Mouse (Mus musculus) neural tube, embryonic 15.5 days (tissue): ENCODE results near the gene Cfap65. TPM values are rescaled to one million over a fixed set of nuclear protein-coding genes. Genes with fewer than 3 reads are reported as not detected.

Source experiments
- ATAC-seq: fragments of 200-750 bp; cut with Nextera tagmentation; 2 replicates; pipeline ENCODE4 v1.8.0; 2017; ENCODE audit warnings: mild to moderate bottlenecking, moderate TSS enrichment, moderate library complexity; ENCODE audit not compliant: low FRiP score
- H3K27ac ChIP-seq: fragments of 300-500 bp; sonication (generic); replicated peaks from 2 replicates; pipeline ENCODE4 v1.5.1; 2015; ENCODE audit warnings: mild to moderate bottlenecking, inconsistent platforms
- H3K27me3 ChIP-seq: fragments of 300-500 bp; sonication (generic); replicated peaks from 2 replicates; pipeline ENCODE4 v1.6.1; 2015; ENCODE audit warnings: inconsistent platforms
- H3K36me3 ChIP-seq: fragments of 300-500 bp; sonication (generic); 2 replicates; pipeline ENCODE4 v1.6.1; 2015; ENCODE audit warnings: inconsistent platforms
- H3K4me1 ChIP-seq: fragments of 300-500 bp; sonication (generic); 2 replicates; pipeline ENCODE4 v1.6.1; 2015; ENCODE audit warnings: inconsistent platforms
- H3K4me2 ChIP-seq: fragments of 300-500 bp; sonication (generic); 2 replicates; pipeline ENCODE4 v1.6.1; 2015; ENCODE audit warnings: inconsistent platforms, mild to moderate bottlenecking, moderate library complexity
- H3K4me3 ChIP-seq: fragments of 300-500 bp; sonication (generic); replicated peaks from 2 replicates; pipeline ENCODE4 v1.5.1; 2015; ENCODE audit warnings: mild to moderate bottlenecking, inconsistent platforms
- H3K9ac ChIP-seq: fragments of 300-500 bp; sonication (generic); replicated peaks from 2 replicates; pipeline ENCODE4 v1.6.1; 2015; ENCODE audit warnings: mild to moderate bottlenecking, inconsistent platforms
- H3K9me3 ChIP-seq: fragments of 300-500 bp; sonication (generic); replicated peaks from 2 replicates; pipeline ENCODE4 v1.6.1; 2016; ENCODE audit warnings: inconsistent platforms
- WGBS: fragments of 180-500 bp; shearing (Covaris S2); methylation state at CpG from one replicate; pipeline ENCODE4 v1.1.7; 2015; ENCODE audit warnings: mixed read lengths; 5-methylcytosine and 5-hydroxymethylcytosine counted together
- polyA plus RNA-seq: library from polyadenylated mRNA; unstranded; fragments of >200 nt; fragmentation: Nextera tagmentation; extraction: Ambion mirVana; gene quantifications from 2 replicates; pipeline ENCODE4 v1.2.1, GENCODE M21; 2015

Cfap65 gene
- 0.41 and 0.43 TPM in 2 replicates for polyA plus RNA-seq

GRCm38 (mm10) chr1:74935402-74935801, at the start of gene Cfap65:
Cfap65 (minus strand) TSS chr1:74935599.
- WGBS = 1% methylated on average over 18 of the region's 18 CpGs
- Histone ChIP-seq H3K4me3 (peak within 1 kb of the TSS; percentile 44), H3K9ac (no peak within 1 kb of the TSS; the same call in 1 of the 2 replicates)

GRCm38 (mm10) chr1:74977001-74977400, 41.6 kb upstream of the Cfap65 start:
- H3K9ac ChIP-seq = no peak overlapping the region
- no peaks in the 10 kb centered on the region for H3K36me3 ChIP-seq
- H3K4me3 ChIP-seq = no peak overlapping the region
- 75% methylated on average over 8 of the region's 8 CpGs for WGBS
- peaks cover 7% of the 10 kb centered on the region for H3K4me1 ChIP-seq
- H3K9me3 ChIP-seq = no peaks in the 10 kb centered on the region
- ATAC-seq = no peak
- no peak overlapping the region for H3K27ac ChIP-seq
- H3K4me2 ChIP-seq = no peak overlapping the region
- H3K27me3 ChIP-seq = no peaks in the 10 kb centered on the region

More at GRCm38 (mm10) chr1:74935402-74935801, at the start of gene Cfap65:
- H3K27ac ChIP-seq = no peak within 1 kb of the TSS
- H3K4me1 ChIP-seq = no peaks in the 10 kb centered on the region
- H3K4me2 ChIP-seq = peak within 1 kb of the TSS; percentile 61
- H3K9me3 ChIP-seq = no peaks in the 10 kb centered on the region
- no peaks in the 10 kb centered on the region for H3K36me3 ChIP-seq
- peak; percentile 81; the same call in 1 of the 2 replicates for ATAC-seq
- peaks cover 62% of the 10 kb centered on the region for H3K27me3 ChIP-seq

GRCm38 (mm10) chr1:74975936-74976335, 40.5 kb upstream of the Cfap65 start:
- peaks cover 7% of the 10 kb centered on the region for H3K4me1 ChIP-seq
- H3K9me3 ChIP-seq = no peaks in the 10 kb centered on the region
- no peak overlapping the region for H3K4me2 ChIP-seq
- H3K9ac ChIP-seq = no peak overlapping the region
- ATAC-seq = no peak
- WGBS = 84% methylated on average over 1 of the region's 1 CpGs
- H3K36me3 ChIP-seq = no peaks in the 10 kb centered on the region
- H3K4me3 ChIP-seq = no peak overlapping the region
- no peak overlapping the region for H3K27ac ChIP-seq
- H3K27me3 ChIP-seq = no peaks in the 10 kb centered on the region

- WGBS = 86% methylated on average over 6 of the region's 6 CpGs
- Histone ChIP-seq H3K4me2 (no peak overlapping the region), H3K27me3 (no peaks in the 10 kb centered on the region), H3K4me3 (no peak overlapping the region), H3K27ac (no peak overlapping the region), H3K9me3 (no peaks in the 10 kb centered on the region), H3K36me3 (no peaks in the 10 kb centered on the region), H3K4me1 (peaks cover 4% of the 10 kb centered on the region), H3K9ac (no peak overlapping the region)
- no peak for ATAC-seq
Observed at GRCm38 (mm10) chr1:74973590-74973989, 38.2 kb upstream of the Cfap65 start.

GRCm38 (mm10) chr1:74971353-74972050, 36.1 kb upstream of the Cfap65 start:
- no peaks in the 10 kb centered on the region for H3K9me3 ChIP-seq
- no peaks in the 10 kb centered on the region for H3K27me3 ChIP-seq
- H3K27ac ChIP-seq = no peak overlapping the region
- H3K36me3 ChIP-seq = no peaks in the 10 kb centered on the region
- no peaks in the 10 kb centered on the region for H3K4me1 ChIP-seq
- no peak overlapping the region for H3K9ac ChIP-seq
- 48% methylated on average over 4 of the region's 4 CpGs for WGBS
- H3K4me2 ChIP-seq = no peak overlapping the region
- no peak for ATAC-seq
- no peak overlapping the region for H3K4me3 ChIP-seq

- H3K36me3 ChIP-seq = no peaks in the 10 kb centered on the region
- H3K27ac ChIP-seq = no peak overlapping the region
- no peak overlapping the region for H3K9ac ChIP-seq
- H3K9me3 ChIP-seq = no peaks in the 10 kb centered on the region
- no peaks in the 10 kb centered on the region for H3K27me3 ChIP-seq
- peaks cover 7% of the 10 kb centered on the region for H3K4me1 ChIP-seq
- no peak overlapping the region for H3K4me3 ChIP-seq
- no peak for ATAC-seq
- 77% methylated on average over 8 of the region's 8 CpGs for WGBS
- H3K4me2 ChIP-seq = no peak overlapping the region
Observed at GRCm38 (mm10) chr1:74967962-74968580, 32.7 kb upstream of the Cfap65 start.

- H3K4me1 ChIP-seq = peaks cover 7% of the 10 kb centered on the region
- no peaks in the 10 kb centered on the region for H3K27me3 ChIP-seq
- H3K4me2 ChIP-seq = peak overlapping the region; percentile 52
- no peaks in the 10 kb centered on the region for H3K9me3 ChIP-seq
- 0 out of 2 replicates have a peak overlapping the region, but pooled peaks have one; percentile 12 for H3K4me3 ChIP-seq
- no peak overlapping the region for H3K27ac ChIP-seq
- peak; percentile 61; the same call in 1 of the 2 replicates for ATAC-seq
- H3K36me3 ChIP-seq = no peaks in the 10 kb centered on the region
- H3K9ac ChIP-seq = no peak overlapping the region; the same call in 1 of the 2 replicates
- WGBS = 4% methylated on average over 16 of the region's 16 CpGs
Observed at GRCm38 (mm10) chr1:74964494-74965215, 29.3 kb upstream of the Cfap65 start.

GRCm38 (mm10) chr1:74962853-74963227, 27.4 kb upstream of the Cfap65 start:
- no peak overlapping the region for H3K27ac ChIP-seq
- no peak overlapping the region; the same call in 1 of the 2 replicates for H3K9ac ChIP-seq
- WGBS = 81% methylated on average over 5 of the region's 5 CpGs
- peaks cover 2% of the 10 kb centered on the region; the same call in 1 of the 2 replicates for H3K27me3 ChIP-seq
- no peak overlapping the region for H3K4me2 ChIP-seq
- H3K9me3 ChIP-seq = no peaks in the 10 kb centered on the region
- H3K36me3 ChIP-seq = no peaks in the 10 kb centered on the region
- no peak overlapping the region for H3K4me3 ChIP-seq
- no peak for ATAC-seq
- H3K4me1 ChIP-seq = peaks cover 7% of the 10 kb centered on the region

GRCm38 (mm10) chr1:74962126-74962852, 26.9 kb upstream of the Cfap65 start:
- Histone ChIP-seq H3K27ac (no peak overlapping the region), H3K9ac (no peak overlapping the region), H3K4me1 (peaks cover 7% of the 10 kb centered on the region), H3K27me3 (peaks cover 7% of the 10 kb centered on the region), H3K36me3 (no peaks in the 10 kb centered on the region), H3K9me3 (no peaks in the 10 kb centered on the region), H3K4me3 (no peak overlapping the region), H3K4me2 (no peak overlapping the region)
- ATAC-seq = no peak
- WGBS = 66% methylated on average over 5 of the region's 5 CpGs

- peaks cover 13% of the 10 kb centered on the region for H3K27me3 ChIP-seq
- no peak overlapping the region for H3K9ac ChIP-seq
- no peak overlapping the region for H3K27ac ChIP-seq
- ATAC-seq = no peak
- H3K9me3 ChIP-seq = no peaks in the 10 kb centered on the region
- H3K4me2 ChIP-seq = no peak overlapping the region
- no peak overlapping the region for H3K4me3 ChIP-seq
- H3K36me3 ChIP-seq = no peaks in the 10 kb centered on the region
- peaks cover 7% of the 10 kb centered on the region for H3K4me1 ChIP-seq
- 91% methylated on average over 7 of the region's 7 CpGs for WGBS
Observed at GRCm38 (mm10) chr1:74961722-74962121, 26.3 kb upstream of the Cfap65 start.

GRCm38 (mm10) chr1:74960059-74960458, 24.7 kb upstream of the Cfap65 start:
- Histone ChIP-seq H3K4me2 (no peak overlapping the region), H3K4me1 (peaks cover 5% of the 10 kb centered on the region)
- WGBS = 85% methylated on average over 7 of the region's 7 CpGs

More at GRCm38 (mm10) chr1:74960059-74960458, 24.7 kb upstream of the Cfap65 start:
- Histone ChIP-seq H3K36me3 (no peaks in the 10 kb centered on the region), H3K27me3 (peaks cover 24% of the 10 kb centered on the region), H3K9me3 (no peaks in the 10 kb centered on the region), H3K27ac (no peak overlapping the region), H3K9ac (no peak overlapping the region), H3K4me3 (no peak overlapping the region)
- ATAC-seq = no peak
